Mouse (Mus musculus): ENCODE measurements around the gene Mtfr1l.
"Not testable (repeated sequence)": the region's sequence is repeated elsewhere in the genome, so short reads cannot be mapped to it uniquely, and the experiment has no call there.

Gene Mtfr1l

DNA sequence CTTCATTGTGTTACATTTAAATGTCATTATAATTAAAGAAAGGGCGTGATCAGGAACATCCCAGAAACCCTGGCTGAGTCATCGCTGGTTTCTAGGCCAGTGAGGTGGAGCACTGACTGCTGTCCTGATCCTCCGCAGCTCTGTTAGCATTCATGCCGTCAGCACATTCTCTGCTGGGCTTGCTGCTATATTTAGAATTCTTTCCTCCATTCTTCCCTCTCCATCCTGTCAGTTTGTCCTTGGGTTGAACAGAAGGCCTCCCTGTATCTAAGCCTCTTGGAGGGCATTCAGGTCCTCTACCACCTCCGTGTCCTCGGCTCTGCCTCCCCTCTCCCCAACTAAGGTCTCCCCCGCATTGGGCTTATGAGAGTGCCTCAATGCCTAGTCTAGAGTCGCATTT lies 18.2 kb downstream of the Mtfr1l start:
- no peak for DNase-seq (ENCODE audit: low spot score)

DNA sequence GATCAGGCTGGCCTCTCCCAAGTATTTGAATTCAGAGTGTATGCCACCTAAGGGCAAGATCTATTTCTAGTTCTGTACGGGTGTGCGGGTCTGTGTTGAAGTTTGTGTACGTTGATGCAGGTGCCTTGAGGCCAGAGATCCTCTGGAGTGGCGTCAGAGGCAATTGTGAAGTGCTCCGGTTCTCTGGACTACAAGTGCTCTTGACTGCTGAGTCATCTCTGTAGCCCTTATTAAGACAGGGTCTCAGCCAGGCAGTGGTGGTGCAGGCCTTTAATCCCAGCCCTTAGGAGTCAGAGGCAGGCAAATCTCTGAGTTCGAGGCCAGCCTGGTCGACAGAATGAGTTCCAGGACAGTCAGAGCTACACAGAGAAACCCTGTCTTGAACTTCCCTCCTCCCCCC lies 19.6 kb downstream of the Mtfr1l start:
- DNase-seq (ENCODE audit: low spot score): no peak

DNA sequence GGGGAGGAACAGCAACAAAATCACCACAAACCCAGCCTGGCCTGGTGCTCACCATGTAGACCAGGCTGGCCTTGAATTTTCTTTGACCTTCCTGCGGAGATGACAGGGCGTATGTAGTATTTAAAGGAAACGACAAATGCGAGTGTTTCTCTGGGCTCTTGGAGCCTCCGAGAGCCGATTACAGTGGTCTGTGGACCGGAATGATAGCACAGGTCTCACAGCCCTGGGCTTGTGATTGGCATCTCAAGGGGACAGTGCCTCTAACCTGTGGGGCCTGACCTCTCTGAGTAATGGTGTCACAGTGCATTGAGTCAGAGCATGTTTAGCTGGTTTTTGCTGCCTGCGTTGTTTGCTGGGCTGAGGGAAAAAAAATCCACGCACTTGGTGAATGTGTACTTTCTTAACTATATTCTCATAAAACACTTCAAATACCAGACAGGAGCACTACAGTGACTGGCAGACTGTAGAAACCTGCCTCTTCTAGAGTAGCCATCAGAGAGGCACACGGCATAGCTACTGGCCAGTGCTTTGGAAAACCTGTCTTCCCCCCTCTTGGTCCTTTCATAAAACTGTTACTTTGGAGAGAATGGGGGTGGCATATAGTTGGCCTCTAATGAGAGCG lies 20.8 kb downstream of the Mtfr1l start:
- no peak for DNase-seq (ENCODE audit: low spot score)

DNA sequence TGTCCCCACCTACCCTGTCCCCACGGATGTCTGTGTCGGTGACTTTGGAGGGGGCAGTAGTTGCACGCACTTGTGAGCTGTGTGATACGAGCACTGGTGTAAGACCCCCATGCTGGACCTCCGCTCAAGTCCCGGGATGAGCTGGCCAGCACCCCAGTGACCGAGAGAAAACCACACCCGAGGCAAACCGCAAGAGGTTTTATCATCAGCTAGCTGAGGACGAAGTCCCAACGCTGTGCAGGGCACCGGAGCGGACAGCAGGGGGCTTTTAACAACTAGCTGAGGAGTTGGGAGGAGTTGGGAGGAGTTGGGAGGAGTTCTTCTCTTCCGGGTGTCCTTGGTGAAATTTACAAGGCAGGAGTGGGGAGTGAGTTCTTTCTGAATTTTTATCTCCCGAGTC lies 22.4 kb downstream of the Mtfr1l start:
- DNase-seq (ENCODE audit: low spot score): no peak

DNA sequence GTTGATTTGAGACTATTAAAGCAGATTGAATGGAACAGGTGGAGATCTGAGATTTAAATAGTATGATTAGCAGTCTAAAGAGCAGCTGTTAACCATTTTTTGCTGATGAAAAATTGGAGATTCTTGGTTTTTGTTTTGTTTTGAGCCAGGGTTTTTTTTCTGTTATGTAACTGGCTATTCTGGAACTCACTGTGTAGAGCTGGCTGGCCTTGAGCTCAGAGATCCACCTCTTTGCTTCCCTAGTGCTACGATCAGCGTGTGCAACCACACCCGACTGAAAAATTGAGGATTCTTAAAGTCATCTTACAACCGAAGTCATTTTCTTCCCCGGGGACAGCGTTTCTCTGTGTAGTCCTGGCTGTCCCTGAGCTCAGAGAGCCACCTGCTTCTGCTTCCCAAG lies 23.5 kb downstream of the Mtfr1l start:
- DNase-seq (ENCODE audit: low spot score): no peak

DNA sequence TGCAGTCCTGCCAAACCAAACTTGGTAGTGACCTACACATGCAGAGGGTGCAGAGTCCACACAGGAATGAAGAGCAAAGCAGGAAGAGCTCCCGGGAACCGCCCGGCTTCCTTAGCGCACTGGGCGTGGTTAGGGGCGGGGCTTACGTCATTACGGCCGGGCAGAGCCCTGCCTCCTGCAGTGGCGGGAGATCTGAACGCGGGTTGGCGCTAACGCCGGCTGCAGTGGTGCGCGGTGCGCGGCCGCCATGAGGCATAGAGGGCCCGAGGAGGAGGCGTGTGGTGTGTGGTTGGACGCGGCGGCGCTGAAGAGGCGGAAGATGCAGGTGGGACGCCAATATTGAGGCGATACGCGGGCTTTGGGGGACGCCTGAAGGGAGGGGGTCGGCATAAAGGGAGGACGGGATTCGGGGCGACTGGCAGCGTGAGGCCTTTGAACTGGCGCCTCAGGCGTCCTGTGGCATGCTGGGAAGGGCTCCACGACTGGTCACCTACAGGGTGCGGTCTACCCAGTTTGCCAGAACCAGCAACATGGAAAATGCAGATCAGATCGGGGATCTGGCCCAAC lies 24.3 kb downstream of the Mtfr1l start, which contains the start of gene Aunip:
Aunip (plus strand) TSS at position 155 of the 567 bp plus-strand sequence.
- peak; percentile 96 for DNase-seq (ENCODE audit: low spot score)

DNA sequence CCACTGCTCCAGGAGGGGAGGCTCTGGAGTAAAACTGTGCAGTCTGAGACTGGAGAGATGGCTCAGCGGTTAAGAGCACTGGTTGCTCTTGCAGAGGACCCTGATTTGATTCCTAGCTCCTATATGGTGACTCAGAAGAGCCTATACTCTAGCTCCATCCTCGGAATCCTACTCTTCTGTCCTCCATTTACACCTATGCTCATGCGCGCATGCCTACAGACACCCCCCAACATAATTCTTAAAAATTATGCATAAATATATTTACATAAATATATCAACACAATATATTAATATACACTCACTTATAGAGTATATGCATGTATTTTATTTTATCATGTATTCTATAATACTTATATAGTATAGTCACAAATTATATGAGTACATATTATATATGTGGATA lies 24.8 kb downstream of the Mtfr1l start:
- no peak for DNase-seq (ENCODE audit: low spot score)

DNA sequence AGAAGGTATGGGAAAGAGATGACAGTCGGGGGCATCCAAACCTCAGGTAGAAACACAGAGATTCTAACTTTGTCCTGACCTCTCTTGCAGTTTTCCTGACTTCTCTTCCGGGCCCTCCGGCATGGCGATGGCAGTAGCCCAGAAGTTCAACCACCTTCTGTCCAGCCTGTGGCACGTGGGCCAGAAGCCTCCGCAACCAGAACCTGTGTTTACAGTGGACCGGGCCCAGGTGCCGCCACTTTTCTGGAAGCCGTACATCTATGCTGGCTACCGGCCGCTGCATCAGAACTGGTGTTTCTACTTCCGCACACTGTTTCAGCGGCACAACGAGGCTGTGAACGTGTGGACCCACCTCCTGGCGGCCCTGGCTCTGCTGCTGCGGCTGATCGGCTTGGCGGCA lies 28.5 kb downstream of the Mtfr1l start:
- no peak for DNase-seq (ENCODE audit: low spot score)

DNA sequence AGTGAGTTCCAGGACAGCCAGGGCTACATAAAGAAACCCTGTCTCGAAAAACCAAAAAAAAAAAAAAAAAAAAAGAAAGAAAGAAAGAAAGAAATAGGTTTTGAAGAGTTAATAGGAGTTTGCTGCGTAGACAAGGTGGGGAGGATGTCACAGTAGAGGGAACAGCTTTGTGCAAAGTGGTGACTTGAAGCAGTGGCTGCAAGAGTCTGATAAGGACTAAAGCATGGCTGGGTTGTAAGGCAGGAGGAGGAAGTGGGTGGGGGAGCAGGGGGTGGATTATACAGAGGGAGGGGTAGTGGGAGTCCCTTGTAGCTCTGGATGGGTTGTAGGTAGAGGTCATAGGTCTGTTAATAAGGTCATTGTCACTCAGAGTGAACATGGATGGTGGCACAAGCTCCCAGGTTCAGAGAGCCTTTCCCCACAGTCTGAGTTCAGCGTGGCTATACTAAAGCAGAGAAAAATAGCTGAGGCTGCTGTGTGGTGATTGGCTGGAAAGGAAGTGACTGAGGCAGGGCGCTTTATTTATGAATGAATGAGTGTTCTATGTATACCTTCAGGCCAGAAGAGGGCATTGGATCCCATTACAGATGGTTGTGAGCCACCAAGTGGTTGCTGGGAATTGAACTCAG lies 29.1 kb downstream of the Mtfr1l start:
- no peak for DNase-seq (ENCODE audit: low spot score)

DNA sequence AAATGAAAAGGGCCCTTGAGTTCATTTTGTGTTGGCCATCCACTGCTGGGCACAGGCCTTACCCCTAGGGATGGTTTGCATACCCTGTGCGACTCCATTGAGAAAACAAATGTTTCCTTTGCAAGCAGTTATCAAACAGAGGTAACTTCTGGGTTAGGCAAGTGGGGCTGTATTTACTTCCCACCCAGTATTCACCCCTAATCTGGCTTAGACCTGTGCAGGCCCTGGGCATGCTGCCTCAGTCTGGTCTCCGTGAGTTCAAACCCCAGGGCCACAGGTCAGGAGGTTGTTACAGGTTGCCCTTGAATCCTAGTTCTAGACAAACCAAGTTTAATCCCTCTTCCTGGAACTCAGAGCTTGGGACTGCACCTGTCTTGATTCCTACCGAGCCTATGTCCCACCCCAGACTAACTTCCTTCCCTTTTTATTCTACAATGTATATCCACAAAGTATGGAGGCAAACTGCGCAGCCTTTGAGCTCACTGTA lies 29.8 kb downstream of the Mtfr1l start:
- DNase-seq (ENCODE audit: low spot score): no peak

DNA sequence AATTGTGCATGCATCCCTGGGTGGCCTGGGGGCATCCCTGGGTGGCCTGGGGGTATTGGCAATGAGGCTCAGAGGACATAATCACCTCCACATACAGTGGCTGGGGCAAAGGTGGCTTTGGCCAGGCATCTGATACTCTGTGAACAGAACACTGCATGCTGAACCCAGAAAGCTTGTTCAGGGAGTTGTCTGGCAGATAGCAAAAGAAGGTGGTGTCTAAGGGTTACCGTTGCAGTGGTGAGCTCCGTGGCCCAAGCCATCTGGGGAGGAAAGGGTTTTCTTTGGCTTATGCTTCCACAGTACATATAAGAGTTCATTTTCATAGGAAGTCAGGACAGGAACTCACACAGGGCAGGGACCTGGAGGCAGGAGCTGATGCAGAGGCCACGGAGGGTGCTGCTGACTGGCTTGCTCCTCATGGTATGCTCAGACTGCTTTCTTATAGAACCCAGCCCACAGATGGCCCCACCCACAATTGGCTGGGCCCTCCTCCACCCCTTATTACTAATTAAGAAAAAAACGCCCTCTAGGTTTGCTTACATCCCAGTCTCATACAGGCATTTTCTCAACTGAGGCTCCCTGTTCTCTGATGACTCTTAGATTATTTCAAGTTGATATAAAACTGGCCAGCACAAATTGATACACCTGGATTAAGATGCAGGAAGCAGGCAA lies 31.4 kb downstream of the Mtfr1l start:
- DNase-seq (ENCODE audit: low spot score): no peak

DNA sequence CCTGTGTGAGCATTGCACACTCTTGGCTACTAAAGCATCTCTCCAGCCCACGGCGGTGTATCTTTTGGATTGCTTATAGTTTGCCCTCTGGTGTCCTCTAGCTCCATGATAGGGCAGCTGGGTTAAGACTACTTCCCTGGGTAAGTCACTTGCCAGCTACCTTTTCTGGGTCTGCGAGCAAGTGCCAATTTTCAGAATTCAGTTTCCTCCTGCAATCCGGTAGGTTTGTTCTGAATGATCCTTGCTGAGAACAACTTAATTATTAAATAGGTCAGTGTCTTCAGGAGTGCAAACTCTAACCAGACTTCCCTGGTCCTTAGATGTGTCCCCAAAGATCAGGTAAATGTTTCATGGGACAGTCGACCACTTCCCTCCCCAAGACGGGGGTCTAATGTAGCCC lies 34.1 kb downstream of the Mtfr1l start:
- DNase-seq (ENCODE audit: low spot score): no peak

DNA sequence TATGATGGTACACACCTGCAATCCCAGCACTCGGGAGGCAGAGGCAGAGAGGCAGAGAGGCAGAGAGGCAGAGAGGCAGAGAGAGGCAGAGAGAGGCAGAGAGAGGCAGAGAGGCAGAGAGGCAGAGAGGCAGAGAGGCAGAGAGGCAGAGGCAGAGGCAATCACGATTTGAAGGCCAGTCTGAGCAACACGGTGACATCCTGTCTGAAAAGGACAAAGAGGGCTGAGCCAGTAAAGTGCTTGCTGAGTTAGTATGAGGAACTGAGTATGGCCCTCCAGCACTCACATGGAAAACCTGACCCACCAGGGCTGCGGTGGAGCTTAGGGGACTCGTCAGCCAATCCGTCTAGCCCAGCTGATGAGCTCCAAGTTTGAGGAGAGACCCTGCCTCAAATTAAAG lies 36.2 kb downstream of the Mtfr1l start:
- not testable (repeated sequence) for DNase-seq (ENCODE audit: low spot score)

DNA sequence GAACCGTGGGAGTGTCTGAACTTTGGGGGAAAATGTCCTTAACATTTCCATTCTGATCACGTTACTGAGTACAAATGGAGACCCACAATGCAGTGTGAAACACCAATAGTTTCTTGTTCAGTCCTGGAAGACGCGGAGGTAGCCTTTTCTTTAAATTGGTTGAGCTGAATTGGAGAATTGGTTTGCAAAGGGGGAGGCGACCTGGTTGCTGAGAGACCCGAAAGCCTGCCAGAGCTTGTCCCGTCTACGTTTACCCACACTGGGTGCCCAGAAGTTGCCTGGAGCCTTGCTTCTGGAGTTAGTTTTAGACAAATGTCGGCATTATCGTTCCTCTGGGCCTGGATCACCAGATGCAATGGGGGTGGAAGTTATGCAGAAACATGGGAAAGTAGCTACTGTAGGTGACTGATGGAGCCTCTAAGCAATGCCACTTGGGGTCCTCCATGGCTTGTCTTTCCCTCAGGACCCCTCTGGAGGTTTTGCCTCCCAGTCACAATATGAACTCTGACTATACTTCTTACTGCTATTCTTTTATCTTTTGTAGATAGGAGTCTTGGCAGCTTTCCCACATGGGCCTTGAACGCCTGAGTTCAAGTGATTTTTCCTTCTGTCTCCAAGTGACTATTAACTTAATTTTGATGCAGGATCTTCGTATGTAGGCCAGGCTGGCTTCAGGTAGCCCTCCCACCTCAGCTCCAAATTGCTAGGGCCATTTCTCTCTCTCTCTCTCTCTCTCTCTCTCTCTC lies 37.0 kb downstream of the Mtfr1l start:
- DNase-seq (ENCODE audit: low spot score): no peak

DNA sequence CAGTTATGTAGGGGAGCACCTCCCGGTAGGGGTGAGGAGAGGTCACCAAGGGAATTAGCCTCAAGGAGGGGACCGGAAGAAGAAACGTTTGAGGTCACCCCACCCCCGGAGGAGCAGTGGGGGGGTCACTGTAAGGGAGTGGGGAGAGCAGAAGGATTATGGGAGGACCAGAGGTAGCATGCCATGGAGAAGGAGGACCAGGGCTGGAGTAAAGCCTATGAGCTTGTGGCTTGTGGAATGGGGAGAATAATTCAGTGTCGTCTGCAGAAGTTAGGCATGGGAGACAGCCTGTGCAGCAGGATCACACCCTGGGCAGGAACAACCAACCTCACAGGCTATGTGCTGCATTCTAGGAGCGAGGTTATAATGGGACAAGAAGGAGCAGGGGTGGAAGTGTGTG lies 38.0 kb downstream of the Mtfr1l start:
- DNase-seq (ENCODE audit: low spot score): no peak

DNA sequence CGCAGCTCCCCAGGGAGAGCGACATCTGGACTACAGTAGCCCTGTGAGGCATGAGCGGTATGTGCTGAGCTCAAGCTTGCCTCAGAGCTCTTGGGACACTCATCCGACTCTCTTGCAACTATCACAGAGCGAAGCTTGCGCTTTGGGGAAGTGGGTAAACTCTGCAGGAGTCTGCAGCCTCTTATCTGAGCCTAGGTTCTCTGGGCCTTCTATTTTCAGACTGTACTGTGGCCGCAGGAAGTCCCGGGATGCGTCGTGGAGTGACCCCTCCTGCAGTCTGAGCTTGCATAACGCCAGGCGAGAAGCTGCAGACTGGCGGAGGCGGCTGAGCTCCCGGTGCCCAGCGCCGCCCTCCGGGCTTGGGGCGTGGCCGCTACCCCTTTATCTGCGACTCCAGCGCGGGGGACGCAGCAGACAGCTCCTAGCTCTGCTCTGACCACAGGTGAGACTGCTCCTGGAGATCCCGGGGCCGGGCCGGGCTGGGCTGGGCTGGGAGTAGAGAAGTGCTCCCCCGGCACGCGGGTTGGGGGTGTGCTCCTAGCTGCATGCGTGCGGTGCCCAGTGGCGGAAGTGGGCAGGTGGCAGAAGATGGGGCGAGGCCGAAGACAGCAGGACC lies 38.5 kb downstream of the Mtfr1l start, which contains the start of gene Paqr7:
Paqr7 (plus strand) TSS at position 103 of the 616 bp plus-strand sequence.
- DNase-seq (ENCODE audit: low spot score): peak; percentile 61

DNA sequence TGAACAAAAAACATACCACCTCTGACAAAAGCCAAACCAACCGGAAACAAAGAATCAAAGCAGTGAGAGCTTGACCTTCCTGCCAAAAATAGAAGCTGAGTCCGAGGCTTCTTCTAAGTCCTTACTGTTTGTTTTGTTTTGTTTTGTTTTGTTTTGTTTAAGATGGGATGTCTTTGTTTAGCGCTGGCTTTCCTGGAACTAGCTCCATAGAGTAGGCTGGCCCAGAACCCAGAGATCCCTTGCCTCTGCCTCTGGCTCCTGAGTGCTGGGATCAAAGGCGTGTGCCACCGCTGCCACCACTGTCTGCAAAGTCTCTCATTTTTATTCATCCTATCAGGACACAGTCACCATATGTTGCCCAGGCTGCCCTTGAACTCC lies 39.7 kb downstream of the Mtfr1l start:
- no peak for DNase-seq (ENCODE audit: low spot score)

DNA sequence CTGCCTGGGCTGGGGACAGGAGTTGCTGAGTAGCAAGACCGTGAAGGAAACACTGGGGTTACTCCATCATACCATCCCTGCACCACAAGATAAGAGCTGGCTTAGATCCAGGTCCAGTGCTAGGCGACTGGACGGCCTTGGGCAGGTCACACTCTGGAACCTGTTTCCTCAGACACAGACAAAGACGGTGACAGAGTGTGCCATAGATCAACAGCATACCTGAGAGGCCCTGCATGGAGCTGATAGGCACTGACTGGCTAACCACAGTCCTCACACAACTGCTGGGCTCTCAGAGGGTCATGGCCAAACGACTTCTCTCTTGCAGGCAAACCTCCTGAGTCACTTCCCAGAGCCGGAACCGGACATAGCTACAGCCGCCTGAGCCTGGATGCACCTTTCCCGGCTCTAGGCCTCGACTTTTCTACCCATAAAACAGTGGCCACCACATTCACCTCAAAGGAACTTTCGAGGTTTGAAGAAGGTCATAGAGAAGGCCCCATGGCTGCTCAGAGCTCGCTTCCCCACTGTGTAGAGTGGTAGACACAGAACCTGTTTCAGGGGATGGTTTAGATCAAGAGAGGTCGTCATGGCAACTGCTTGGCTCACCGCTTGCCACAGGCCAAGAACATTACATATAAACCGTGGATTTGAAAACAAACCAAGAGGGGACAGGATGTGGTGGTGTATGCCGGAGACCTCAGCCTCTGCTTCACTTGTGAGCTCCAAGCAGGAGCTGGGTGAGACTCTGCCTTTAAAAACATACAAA lies 40.2 kb downstream of the Mtfr1l start:
- no peak for DNase-seq (ENCODE audit: low spot score)

DNA sequence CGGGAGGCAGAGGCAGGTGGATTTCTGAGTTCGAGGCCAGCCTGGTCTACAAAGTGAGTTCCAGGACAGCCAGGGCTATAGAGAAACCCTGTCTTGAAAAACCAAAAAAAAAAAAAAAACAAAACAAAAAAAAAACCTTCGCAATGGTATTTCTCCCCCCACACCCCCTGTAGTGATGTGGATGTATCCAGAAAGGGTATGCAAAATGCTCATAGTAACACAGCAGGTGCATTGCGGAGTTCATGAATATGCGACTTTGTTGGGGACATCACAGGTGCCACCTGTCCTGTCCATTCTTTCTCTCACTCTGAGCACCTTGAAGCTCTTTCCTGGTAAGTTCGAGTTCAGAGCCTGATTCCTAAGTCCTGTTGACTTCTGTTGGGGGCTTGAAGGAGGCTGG lies 41.0 kb downstream of the Mtfr1l start:
- DNase-seq (ENCODE audit: low spot score): not testable (repeated sequence)

DNA sequence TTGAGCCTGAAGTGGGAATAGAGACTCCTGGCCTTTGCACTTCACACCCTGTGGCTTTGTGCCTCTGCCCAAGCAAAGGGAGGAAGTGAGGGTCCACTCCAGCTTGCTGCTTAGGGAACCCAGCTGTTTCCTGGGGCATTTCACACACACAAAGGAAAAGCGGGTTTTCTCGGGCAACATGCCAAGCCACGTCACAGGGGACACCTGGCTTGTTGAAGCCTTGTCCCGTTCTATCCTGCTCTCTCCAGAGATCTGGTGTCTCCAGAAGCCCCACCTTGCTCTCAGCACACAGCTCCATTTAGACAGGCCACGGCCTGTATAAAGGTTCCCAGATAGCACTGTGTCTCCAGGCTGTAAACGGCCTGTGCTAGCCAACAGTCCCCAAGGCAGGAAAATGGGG lies 43.5 kb downstream of the Mtfr1l start:
- DNase-seq (ENCODE audit: low spot score): no peak
